8 mouse cellular contexts compared by ENCODE assay signal in genomic region chr1:132116606-132117005, GRCm38 (mm10). TPM values are rescaled to one million over a fixed set of nuclear protein-coding genes. Genes with fewer than 3 reads are reported as not detected.
DNase-seq lines count a peak whose midpoint lies in the region; ATAC-seq and TF ChIP-seq lines count a peak whose summit lies in the region.

No protein-coding gene starts in this region.

- no peaks in the 10 kb centered on the region for H3K27me3 ChIP-seq in kidney, postnatal 0 days (ENCODE audit: insufficient read depth, low read length)
- no peaks in the 10 kb centered on the region for H3K27me3 ChIP-seq in kidney, embryonic 15.5 days
- H3K27me3 ChIP-seq in heart, embryonic 13.5 days (replicated peaks): no peaks in the 10 kb centered on the region; the same call in 1 of the 2 replicates
- no peaks in the 10 kb centered on the region for H3K27me3 ChIP-seq in limb, embryonic 11.5 days (ENCODE audit: control insufficient read depth, insufficient read depth, low read length)

- peak; percentile 78 for DNase-seq in kidney, postnatal 0 days (ENCODE audit: low spot score)
- DNase-seq in adrenal gland, postnatal 14 days: peak; percentile 83
- peak; percentile 44 for DNase-seq in embryo, embryonic 11.5 days (ENCODE audit: low read depth, low spot score)
- peak; percentile 82 for DNase-seq in limb, embryonic 11.5 days (ENCODE audit: low spot score)
- DNase-seq in thymus, postnatal 10 days (ENCODE audit: low spot score in 2 of 2): peak; percentile 65 to 92

- no peak for TF ChIP-seq POLR2A in olfactory bulb, adult 2 months (IDR thresholded peaks at IDR 0.05; ENCODE audit: insufficient read depth, low read depth, low read length)

- H3K4me3 ChIP-seq in kidney, postnatal 0 days (replicated peaks; ENCODE audit: low read depth, low read length): no peak overlapping the region
- no peak overlapping the region for H3K4me3 ChIP-seq in kidney, embryonic 15.5 days (replicated peaks)
- H3K4me3 ChIP-seq in heart, embryonic 13.5 days: no peak overlapping the region
- no peak overlapping the region for H3K4me3 ChIP-seq in limb, embryonic 11.5 days (ENCODE audit: low read depth, low read length)
- no peak overlapping the region for H3K4me3 ChIP-seq in olfactory bulb, adult 2 months (ENCODE audit: insufficient read depth, low read depth, low read length)

- H3K36me3 ChIP-seq in kidney, postnatal 0 days (ENCODE audit: insufficient read depth, low read length): 0 out of 2 replicates have a peak, but pooled peaks cover 6% of the 10 kb centered on the region
- 0 out of 2 replicates have a peak, but pooled peaks cover 10% of the 10 kb centered on the region for H3K36me3 ChIP-seq in kidney, embryonic 15.5 days
- H3K36me3 ChIP-seq in heart, embryonic 13.5 days: peaks cover 3% of the 10 kb centered on the region; the same call in 1 of the 2 replicates
- no peaks in the 10 kb centered on the region for H3K36me3 ChIP-seq in limb, embryonic 11.5 days (ENCODE audit: control insufficient read depth, insufficient read depth, low read length)

- H3K27ac ChIP-seq in kidney, postnatal 0 days: no peak overlapping the region
- H3K27ac ChIP-seq in kidney, embryonic 15.5 days: no peak overlapping the region
- H3K27ac ChIP-seq in heart, embryonic 13.5 days (replicated peaks): no peak overlapping the region
- H3K27ac ChIP-seq in limb, embryonic 11.5 days (replicated peaks; ENCODE audit: low read depth, low read length): no peak overlapping the region
- H3K27ac ChIP-seq in olfactory bulb, adult 2 months (ENCODE audit: insufficient read depth, low read depth, low read length): no peak overlapping the region

- H3K4me2 ChIP-seq in kidney, postnatal 0 days (ENCODE audit: low read length): no peak overlapping the region
- H3K4me2 ChIP-seq in kidney, embryonic 15.5 days: no peak overlapping the region
- peak overlapping the region; percentile 26; the same call in 1 of the 2 replicates for H3K4me2 ChIP-seq in heart, embryonic 13.5 days
- H3K4me2 ChIP-seq in limb, embryonic 11.5 days (ENCODE audit: low read depth, severe bottlenecking): no peak overlapping the region

- H3K9ac ChIP-seq in kidney, postnatal 0 days (ENCODE audit: low read depth, low read length): no peak overlapping the region
- no peak overlapping the region for H3K9ac ChIP-seq in kidney, embryonic 15.5 days
- no peak overlapping the region for H3K9ac ChIP-seq in heart, embryonic 13.5 days
- no peak overlapping the region for H3K9ac ChIP-seq in limb, embryonic 11.5 days (ENCODE audit: low read length)

- no peak for ATAC-seq in kidney, postnatal 0 days (replicated peaks; ENCODE audit: low FRiP score, low read depth)
- no peak for ATAC-seq in kidney, embryonic 15.5 days (replicated peaks; ENCODE audit: low FRiP score)
- no peak for ATAC-seq in heart, embryonic 13.5 days (ENCODE audit: extremely low read depth, insufficient number of reproducible peaks, low FRiP score, low TSS enrichment)
- ATAC-seq in limb, embryonic 11.5 days (ENCODE audit: insufficient number of reproducible peaks, low FRiP score, low TSS enrichment, low read depth): no peak

- peak; percentile 79 for TF ChIP-seq CTCF in kidney, postnatal 0 days (IDR thresholded peaks at IDR 0.05; ENCODE audit: low read depth)
- peak; percentile 59; the same call in 1 of the 2 replicates for TF ChIP-seq CTCF in olfactory bulb, adult 2 months (IDR thresholded peaks at IDR 0.05; ENCODE audit: insufficient read depth, low read depth, low read length)

- H3K9me3 ChIP-seq in kidney, postnatal 0 days (replicated peaks; ENCODE audit: low read length): no peaks in the 10 kb centered on the region
- H3K9me3 ChIP-seq in kidney, embryonic 15.5 days (replicated peaks): no peaks in the 10 kb centered on the region
- H3K9me3 ChIP-seq in heart, embryonic 13.5 days: no peaks in the 10 kb centered on the region
- H3K9me3 ChIP-seq in limb, embryonic 11.5 days (ENCODE audit: control insufficient read depth, low read length): no peaks in the 10 kb centered on the region

- no peaks in the 10 kb centered on the region for H3K4me1 ChIP-seq in kidney, postnatal 0 days (replicated peaks; ENCODE audit: insufficient read depth, low read length)
- H3K4me1 ChIP-seq in kidney, embryonic 15.5 days: no peaks in the 10 kb centered on the region
- H3K4me1 ChIP-seq in heart, embryonic 13.5 days: no peaks in the 10 kb centered on the region
- no peaks in the 10 kb centered on the region for H3K4me1 ChIP-seq in limb, embryonic 11.5 days (ENCODE audit: control insufficient read depth, insufficient read depth, low read length)
- H3K4me1 ChIP-seq in olfactory bulb, adult 2 months (ENCODE audit: control insufficient read depth, insufficient read depth, low read length): peaks cover 5% of the 10 kb centered on the region

- WGBS in kidney, postnatal 0 days: 33% methylated on average over 18 of the region's 18 CpGs
- WGBS in kidney, embryonic 15.5 days: 40% methylated on average over 18 of the region's 18 CpGs
- WGBS in heart, embryonic 13.5 days: 22% methylated on average over 18 of the region's 18 CpGs
- 41% methylated on average over 18 of the region's 18 CpGs for WGBS in limb, embryonic 11.5 days
- 21% methylated on average over 18 of the region's 18 CpGs for WGBS in olfactory bulb, adult 2 months

RNA-seq across cellular contexts. Expression of gene Cdk18, which starts 22.9 kb away (rescaled TPM):
- 10.3 and 11.7 TPM in 2 replicates for polyA plus RNA-seq in kidney, postnatal 0 days (2015; fragmentation: Nextera tagmentation; extraction: Ambion mirVana)
- polyA plus RNA-seq in kidney, embryonic 15.5 days (2015; fragmentation: Nextera tagmentation; extraction: Ambion mirVana): 7.6 and 8.1 TPM in 2 replicates
- 16.7 and 17.9 TPM in 2 replicates for total RNA-seq in adrenal gland, postnatal 14 days (2021)
- polyA plus RNA-seq in heart, embryonic 13.5 days (2015; fragmentation: Nextera tagmentation; extraction: Ambion mirVana): 2.4 and 3.4 TPM in 2 replicates
- polyA plus RNA-seq in limb, embryonic 11.5 days (2014; fragmentation: Nextera tagmentation; extraction: Ambion mirVana): 3.7 and 3.9 TPM in 2 replicates
- not detected in 2 replicates for polyA plus RNA-seq in olfactory bulb, adult 2 months (2012; ENCODE audit: insufficient read depth, insufficient read length, low replicate concordance, missing spikeins)

RNA-seq across cellular contexts. Expression of gene Mfsd4a, which starts 48.7 kb away (rescaled TPM):
- polyA plus RNA-seq in kidney, postnatal 0 days (2015; fragmentation: Nextera tagmentation; extraction: Ambion mirVana): 25.1 and 27.3 TPM in 2 replicates
- polyA plus RNA-seq in kidney, embryonic 15.5 days (2015; fragmentation: Nextera tagmentation; extraction: Ambion mirVana): 15.6 and 15.8 TPM in 2 replicates
- total RNA-seq in adrenal gland, postnatal 14 days (2021): 7.3 and 7.9 TPM in 2 replicates
- 6.9 and 9.8 TPM in 2 replicates for polyA plus RNA-seq in heart, embryonic 13.5 days (2015; fragmentation: Nextera tagmentation; extraction: Ambion mirVana)
- 8.6 and 10.6 TPM in 2 replicates for polyA plus RNA-seq in limb, embryonic 11.5 days (2014; fragmentation: Nextera tagmentation; extraction: Ambion mirVana)
- polyA plus RNA-seq in olfactory bulb, adult 2 months (2012; ENCODE audit: insufficient read depth, insufficient read length, low replicate concordance, missing spikeins): not detected in 2 replicates
